Mouse (Mus musculus): ENCODE measurements around the gene Olfr149. TPM values are rescaled to one million over a fixed set of nuclear protein-coding genes. Genes with fewer than 3 reads are reported as not detected.

Olfr149 gene
- polyA plus RNA-seq, 1 experiment from 2014 or later, result not detected

- no peak for ATAC-seq (replicated peaks; ENCODE audit: extremely low read depth, insufficient read depth, low FRiP score)
- 63% methylated on average over 2 of the region's 2 CpGs for WGBS
- H3K9ac ChIP-seq (ENCODE audit: low read length), result no peak overlapping the region
Measured at GRCm38 (mm10) chr9:39674820-39675219, 32.1 kb downstream of the Olfr149 start.

DNA sequence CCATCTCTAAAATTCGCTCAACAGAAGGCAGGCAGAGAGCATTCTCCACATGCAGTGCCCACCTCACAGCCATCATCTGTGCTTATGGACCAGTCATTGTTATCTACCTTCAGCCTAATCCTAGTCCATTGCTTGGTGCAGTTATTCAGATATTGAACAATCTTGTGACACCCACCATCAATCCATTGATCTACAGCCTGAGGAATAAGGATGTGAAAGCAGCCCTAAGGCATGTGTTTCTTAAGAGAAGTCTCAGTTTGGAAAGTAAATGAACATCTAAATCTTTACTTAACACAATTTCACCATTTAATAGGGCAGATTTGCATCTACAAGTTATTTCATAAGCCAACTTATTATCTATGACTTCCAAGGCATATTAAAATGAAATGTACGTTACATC, 37.2 kb downstream of the Olfr149 start:
- Histone ChIP-seq H3K27me3 (ENCODE audit: control insufficient read depth, insufficient read depth, low read length) (no peaks in the 10 kb centered on the region), H3K9me3 (replicated peaks; ENCODE audit: control insufficient read depth, low read length) (no peaks in the 10 kb centered on the region), H3K4me2 (ENCODE audit: low read depth, low read length) (no peak overlapping the region), H3K36me3 (ENCODE audit: control insufficient read depth, insufficient read depth) (no peaks in the 10 kb centered on the region), H3K4me3 (ENCODE audit: low read length) (no peak overlapping the region), H3K27ac (ENCODE audit: low read length) (no peak overlapping the region), H3K4me1 (ENCODE audit: control insufficient read depth, insufficient read depth, low read length) (no peaks in the 10 kb centered on the region), H3K9ac (ENCODE audit: low read length) (no peak overlapping the region)
- 63% methylated on average over 2 of the region's 2 CpGs for WGBS
- ATAC-seq (replicated peaks; ENCODE audit: extremely low read depth, insufficient read depth, low FRiP score), result no peak

More at GRCm38 (mm10) chr9:39674820-39675219, 32.1 kb downstream of the Olfr149 start:
- Histone ChIP-seq H3K9me3 (replicated peaks; ENCODE audit: control insufficient read depth, low read length) (no peaks in the 10 kb centered on the region), H3K4me2 (ENCODE audit: low read depth, low read length) (no peak overlapping the region), H3K36me3 (ENCODE audit: control insufficient read depth, insufficient read depth) (no peaks in the 10 kb centered on the region), H3K4me3 (ENCODE audit: low read length) (no peak overlapping the region), H3K27me3 (ENCODE audit: control insufficient read depth, insufficient read depth, low read length) (no peaks in the 10 kb centered on the region), H3K4me1 (ENCODE audit: control insufficient read depth, insufficient read depth, low read length) (no peaks in the 10 kb centered on the region), H3K27ac (ENCODE audit: low read length) (no peak overlapping the region)

- no peak within 1 kb of the TSS for H3K27ac ChIP-seq (ENCODE audit: low read length)
- H3K9ac ChIP-seq (ENCODE audit: low read length), result no peak within 1 kb of the TSS
- H3K36me3 ChIP-seq (ENCODE audit: control insufficient read depth, insufficient read depth), result no peaks in the 10 kb centered on the region
- no peak within 1 kb of the TSS for H3K4me3 ChIP-seq (ENCODE audit: low read length)
- no peak within 1 kb of the TSS for H3K4me2 ChIP-seq (ENCODE audit: low read depth, low read length)
- H3K4me1 ChIP-seq (ENCODE audit: control insufficient read depth, insufficient read depth, low read length), result no peaks in the 10 kb centered on the region
- 84% methylated on average over 1 of the region's 1 CpGs for WGBS
- no peaks in the 10 kb centered on the region for H3K27me3 ChIP-seq (ENCODE audit: control insufficient read depth, insufficient read depth, low read length)
- H3K9me3 ChIP-seq (replicated peaks; ENCODE audit: control insufficient read depth, low read length), result no peaks in the 10 kb centered on the region; the same call in 1 of the 2 replicates
- ATAC-seq (replicated peaks; ENCODE audit: extremely low read depth, insufficient read depth, low FRiP score), result no peak
Measured at GRCm38 (mm10) chr9:39666905-39667304, 40.0 kb downstream of the Olfr149 start, which contains the start of gene Olfr963. TSS of gene Olfr963 (plus strand) at chr9:39667205.

GRCm38 (mm10) chr9:39654756-39655396, 52.0 kb downstream of the Olfr149 start:
- Histone ChIP-seq H3K9me3 (replicated peaks; ENCODE audit: control insufficient read depth, low read length) (no peaks in the 10 kb centered on the region), H3K4me2 (ENCODE audit: low read depth, low read length) (no peak overlapping the region), H3K27ac (ENCODE audit: low read length) (no peak overlapping the region), H3K9ac (ENCODE audit: low read length) (no peak overlapping the region), H3K36me3 (ENCODE audit: control insufficient read depth, insufficient read depth) (no peaks in the 10 kb centered on the region), H3K4me3 (ENCODE audit: low read length) (no peak overlapping the region), H3K4me1 (ENCODE audit: control insufficient read depth, insufficient read depth, low read length) (no peaks in the 10 kb centered on the region), H3K27me3 (ENCODE audit: control insufficient read depth, insufficient read depth, low read length) (no peaks in the 10 kb centered on the region)
- ATAC-seq (replicated peaks; ENCODE audit: extremely low read depth, insufficient read depth, low FRiP score), result no peak
- 54% methylated on average over 6 of the region's 6 CpGs for WGBS

Other genes with a start within 250 kb of the Olfr149 start
- not detected in 2 replicates for gene Olfr955, start 235.2 kb downstream of the Olfr149 start, polyA plus RNA-seq (2015; fragmentation: Nextera tagmentation; extraction: Ambion mirVana)
- gene Olfr44, start 213.1 kb downstream of the Olfr149 start, polyA plus RNA-seq (2015; fragmentation: Nextera tagmentation; extraction: Ambion mirVana), result not detected in 2 replicates
- gene Olfr957, start 191.3 kb downstream of the Olfr149 start, polyA plus RNA-seq (2015; fragmentation: Nextera tagmentation; extraction: Ambion mirVana), result not detected in 2 replicates
- not detected in 2 replicates for gene Olfr958, start 153.1 kb downstream of the Olfr149 start, polyA plus RNA-seq (2015; fragmentation: Nextera tagmentation; extraction: Ambion mirVana)
- gene Olfr959, start 131.5 kb downstream of the Olfr149 start, polyA plus RNA-seq (2015; fragmentation: Nextera tagmentation; extraction: Ambion mirVana), result not detected in 2 replicates
- gene AW551984, start 102.7 kb downstream of the Olfr149 start, polyA plus RNA-seq (2015; fragmentation: Nextera tagmentation; extraction: Ambion mirVana), result 8.0 and 8.4 TPM in 2 replicates
- not detected in 2 replicates for gene Olfr148, start 96.5 kb downstream of the Olfr149 start, polyA plus RNA-seq (2015; fragmentation: Nextera tagmentation; extraction: Ambion mirVana)
- not detected in 2 replicates for gene Olfr960, start 85.7 kb downstream of the Olfr149 start, polyA plus RNA-seq (2015; fragmentation: Nextera tagmentation; extraction: Ambion mirVana)
- not detected in 2 replicates for gene Olfr961, start 62.0 kb downstream of the Olfr149 start, polyA plus RNA-seq (2015; fragmentation: Nextera tagmentation; extraction: Ambion mirVana)
- gene Olfr963, start 39.9 kb downstream of the Olfr149 start, polyA plus RNA-seq (2015; fragmentation: Nextera tagmentation; extraction: Ambion mirVana), result not detected in 2 replicates
- gene Olfr965, start 4.2 kb upstream of the Olfr149 start, polyA plus RNA-seq (2015; fragmentation: Nextera tagmentation; extraction: Ambion mirVana), result not detected in 2 replicates
- gene Olfr150, start 23.9 kb upstream of the Olfr149 start, polyA plus RNA-seq (2015; fragmentation: Nextera tagmentation; extraction: Ambion mirVana), result not detected in 2 replicates
- not detected in 2 replicates for gene Olfr967, start 39.1 kb upstream of the Olfr149 start, polyA plus RNA-seq (2015; fragmentation: Nextera tagmentation; extraction: Ambion mirVana)
- gene Olfr968, start 76.1 kb upstream of the Olfr149 start, polyA plus RNA-seq (2015; fragmentation: Nextera tagmentation; extraction: Ambion mirVana), result not detected in 2 replicates
- gene Olfr969, start 83.8 kb upstream of the Olfr149 start, polyA plus RNA-seq (2015; fragmentation: Nextera tagmentation; extraction: Ambion mirVana), result not detected in 2 replicates
- gene Olfr970, start 101.7 kb upstream of the Olfr149 start, polyA plus RNA-seq (2015; fragmentation: Nextera tagmentation; extraction: Ambion mirVana), result not detected in 2 replicates
- gene Olfr971, start 129.8 kb upstream of the Olfr149 start, polyA plus RNA-seq (2015; fragmentation: Nextera tagmentation; extraction: Ambion mirVana), result not detected in 2 replicates
- not detected in 2 replicates for gene Olfr972, start 159.3 kb upstream of the Olfr149 start, polyA plus RNA-seq (2015; fragmentation: Nextera tagmentation; extraction: Ambion mirVana)
- not detected in 2 replicates for gene Olfr229, start 200.2 kb upstream of the Olfr149 start, polyA plus RNA-seq (2015; fragmentation: Nextera tagmentation; extraction: Ambion mirVana)
- gene Olfr974, start 230.4 kb upstream of the Olfr149 start, polyA plus RNA-seq (2015; fragmentation: Nextera tagmentation; extraction: Ambion mirVana), result not detected in 2 replicates
- gene Olfr975, start 244.9 kb upstream of the Olfr149 start, polyA plus RNA-seq (2015; fragmentation: Nextera tagmentation; extraction: Ambion mirVana), result not detected in 2 replicates